Mouse (Mus musculus): Measurements from ENCODE around the gene Cdkn1b.

Cdkn1b gene

DNA sequence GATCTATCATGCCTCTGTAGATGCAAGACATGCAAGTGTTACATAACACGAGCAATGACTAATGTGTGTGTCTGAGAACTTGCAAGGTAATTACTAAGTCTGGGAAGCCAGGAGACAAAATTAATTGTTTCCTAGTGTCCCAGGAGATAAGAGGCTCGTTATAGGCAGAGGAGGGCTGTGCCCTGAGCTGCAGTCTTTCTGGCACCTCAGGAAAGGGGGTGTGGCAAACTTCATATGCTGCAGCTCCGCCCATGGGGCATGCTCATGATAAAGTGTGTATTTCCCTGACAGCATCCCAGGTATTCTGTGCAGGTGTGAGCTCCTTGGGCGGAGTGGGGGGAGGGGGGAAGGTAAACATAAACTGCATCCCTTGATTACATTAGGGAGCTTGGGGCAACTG, 51.9 kb downstream of the Cdkn1b start:
- Histone ChIP-seq H3K27me3 (ENCODE audit: insufficient read depth, low read length) (0 out of 2 replicates have a peak, but pooled peaks cover 3% of the 10 kb centered on the region), H3K9me3 (ENCODE audit: low read length) (no peaks in the 10 kb centered on the region), H3K4me3 (replicated peaks; ENCODE audit: low read length) (no peak overlapping the region), H3K4me1 (replicated peaks; ENCODE audit: low read depth, low read length) (peaks cover 8% of the 10 kb centered on the region), H3K36me3 (ENCODE audit: insufficient read depth, low read length) (no peaks in the 10 kb centered on the region)
- TF ChIP-seq NANOG (IDR thresholded peaks at IDR 0.05; ENCODE audit: borderline replicate concordance, low read length), result no peak

Data from E14TG2a.4 (cell line).